In the genomic region with DNA sequence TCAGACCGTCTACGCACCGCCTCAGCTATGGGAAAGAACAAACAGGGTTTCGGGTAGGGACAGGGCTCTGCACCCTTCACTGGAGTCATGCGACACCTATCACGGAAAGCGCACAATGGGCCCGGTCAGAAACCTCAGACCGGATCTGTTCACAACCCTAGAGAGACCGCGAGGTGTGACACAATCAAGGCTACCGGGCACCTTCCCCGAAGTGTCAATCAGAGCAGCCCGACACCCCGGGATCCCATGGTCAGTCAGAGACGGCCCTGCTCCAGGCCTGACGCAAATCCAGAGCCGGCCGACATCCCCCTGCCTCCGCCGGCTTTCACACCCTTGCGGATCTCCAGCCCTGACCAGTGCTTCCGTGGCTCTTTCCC, we compare ENCODE assay signal across 8 mouse cellular contexts. TPM values are rescaled to one million over a fixed set of nuclear protein-coding genes. Genes with fewer than 3 reads are reported as not detected.
DNase-seq lines count a peak whose midpoint lies in the region; ATAC-seq lines count a peak whose summit lies in the region.

No protein-coding gene starts in this region.

- peaks cover 11% of the 10 kb centered on the region for H3K4me1 ChIP-seq in intestine, embryonic 16.5 days (ENCODE audit: control insufficient read depth, insufficient read depth, low read length)
- H3K4me1 ChIP-seq in midbrain, embryonic 14.5 days (ENCODE audit: control insufficient read depth, insufficient read depth, low read length): peaks cover 6% of the 10 kb centered on the region

- DNase-seq in embryo, embryonic 10.5 days (ENCODE audit: low spot score): peak; percentile 64
- no peak for DNase-seq in embryo, embryonic 9.5 days (ENCODE audit: extremely low spot score)
- DNase-seq in urinary bladder, postnatal 14 days (ENCODE audit: low spot score): peak; percentile 39
- no peak for DNase-seq in urinary bladder, postnatal 4 days (ENCODE audit: low spot score in 2 of 2)
- no peak for DNase-seq in midbrain, embryonic 14.5 days
- DNase-seq in right cerebral cortex, postnatal 4 days: no peak
- no peak for DNase-seq in layer of hippocampus, postnatal 25 days (ENCODE audit: extremely low spot score in 1 of 2, low spot score in 1 of 2)

- H3K27ac ChIP-seq in intestine, embryonic 16.5 days (ENCODE audit: low read length): peak overlapping the region; percentile 82
- H3K27ac ChIP-seq in midbrain, embryonic 14.5 days (replicated peaks; ENCODE audit: low read depth, low read length): peak overlapping the region; percentile 86

- H3K36me3 ChIP-seq in intestine, embryonic 16.5 days (ENCODE audit: control insufficient read depth, insufficient read depth, low read length): no peaks in the 10 kb centered on the region
- no peaks in the 10 kb centered on the region for H3K36me3 ChIP-seq in midbrain, embryonic 14.5 days (ENCODE audit: control insufficient read depth, insufficient read depth, low read length)

- WGBS in intestine, embryonic 16.5 days: under 1% methylated on average over 23 of the region's 23 CpGs
- WGBS in midbrain, embryonic 14.5 days: under 1% methylated on average over 23 of the region's 23 CpGs

- H3K4me3 ChIP-seq in intestine, embryonic 16.5 days (ENCODE audit: low read length): peak overlapping the region; percentile 92
- H3K4me3 ChIP-seq in midbrain, embryonic 14.5 days (replicated peaks; ENCODE audit: low read depth, low read length): peak overlapping the region; percentile 72

- H3K4me2 ChIP-seq in intestine, embryonic 16.5 days (ENCODE audit: low read depth, low read length): peak overlapping the region; percentile 77
- peak overlapping the region; percentile 65 for H3K4me2 ChIP-seq in midbrain, embryonic 14.5 days (ENCODE audit: low read length)

- H3K9ac ChIP-seq in intestine, embryonic 16.5 days (ENCODE audit: low read depth, low read length): peak overlapping the region; percentile 94
- H3K9ac ChIP-seq in midbrain, embryonic 14.5 days (replicated peaks; ENCODE audit: low read length): peak overlapping the region; percentile 77

- peak; percentile 68 for ATAC-seq in intestine, embryonic 16.5 days
- no peak for ATAC-seq in midbrain, embryonic 14.5 days (ENCODE audit: low FRiP score, low TSS enrichment)

- no peaks in the 10 kb centered on the region for H3K9me3 ChIP-seq in intestine, embryonic 16.5 days (ENCODE audit: control insufficient read depth, low read length)
- H3K9me3 ChIP-seq in midbrain, embryonic 14.5 days (ENCODE audit: control insufficient read depth, low read length): no peaks in the 10 kb centered on the region

- no peaks in the 10 kb centered on the region for H3K27me3 ChIP-seq in intestine, embryonic 16.5 days (replicated peaks; ENCODE audit: control insufficient read depth, insufficient read depth, low read length)
- no peaks in the 10 kb centered on the region for H3K27me3 ChIP-seq in midbrain, embryonic 14.5 days (ENCODE audit: control insufficient read depth, insufficient read depth, low read length)

RNA-seq across cellular contexts. Expression of a gene that starts 0.4 kb away (rescaled TPM):
- polyA plus RNA-seq in intestine, embryonic 16.5 days (2015; fragmentation: Nextera tagmentation; extraction: Ambion mirVana): 37.9 and 39.7 TPM in 2 replicates
- polyA plus RNA-seq in midbrain, embryonic 14.5 days (2014; fragmentation: Nextera tagmentation; extraction: Ambion mirVana): 33.1 and 41.2 TPM in 2 replicates
- 10 to 100 TPM; 22.1 to 24.9 TPM for total RNA-seq in layer of hippocampus, postnatal 25 days (2021)

RNA-seq across cellular contexts. Expression of a gene that starts 57.6 kb away (rescaled TPM):
- 17.9 and 20.8 TPM in 2 replicates for polyA plus RNA-seq in intestine, embryonic 16.5 days (2015; fragmentation: Nextera tagmentation; extraction: Ambion mirVana)
- polyA plus RNA-seq in midbrain, embryonic 14.5 days (2014; fragmentation: Nextera tagmentation; extraction: Ambion mirVana): 22.0 and 28.0 TPM in 2 replicates
- 10 to 100 TPM; 20.3 to 22.6 TPM for total RNA-seq in layer of hippocampus, postnatal 25 days (2021)

Comparison
In these comparisons a context has a peak if more than half of its experiments do, and no peak if none do; other contexts are left out.
1. DNase-seq: peak in embryo, embryonic 10.5 days (single experiment) and urinary bladder, postnatal 14 days (single experiment); none in embryo, embryonic 9.5 days (single experiment), urinary bladder, postnatal 4 days (0 of 2), midbrain, embryonic 14.5 days (single experiment), right cerebral cortex, postnatal 4 days (single experiment) and layer of hippocampus, postnatal 25 days (0 of 2).